Mouse (Mus musculus) lung, postnatal 0 days (tissue): ENCODE data around the gene Arl5b.

Source experiments
- CTCF ChIP-seq: IDR thresholded peaks from 2 replicates; pipeline ENCODE4 v1.5.1; 2016; ENCODE audit warnings: antibody characterized with exemption, mild to moderate bottlenecking
- EP300 ChIP-seq: IDR thresholded peaks from 2 replicates; pipeline ENCODE4 v1.6.1; 2016; ENCODE audit warnings: antibody characterized with exemption, mild to moderate bottlenecking, control low read depth

GRCm38 (mm10) chr2:15104386-15104785 is 55.2 kb downstream of the Arl5b start:
- TF ChIP-seq CTCF (no peak), EP300 (no peak)
